Mouse (Mus musculus) hindbrain, embryonic 14.5 days (tissue): Measurements from ENCODE around the gene Phf11b. TPM values are rescaled to one million over a fixed set of nuclear protein-coding genes. Genes with fewer than 3 reads are reported as not detected.
"Not testable (repeated sequence)": the region's sequence is repeated elsewhere in the genome, so short reads cannot be mapped to it uniquely, and the experiment has no call there.

Experiments used
- ATAC-seq: fragments of 200-750 bp; cut with Nextera tagmentation; 2 replicates; pipeline ENCODE4 v1.8.0; 2017; ENCODE audit warnings: moderate number of reproducible peaks, mild to moderate bottlenecking, moderate TSS enrichment, moderate library complexity; ENCODE audit not compliant: low FRiP score
- DNase-seq: peaks from one replicate; pipeline ENCODE4 v3.0.0-alpha.2; 2015; ENCODE audit warnings: low spot score
- H3K27ac ChIP-seq: fragments of 300-500 bp; sonication (generic); 2 replicates; pipeline ENCODE4 v1.5.1; 2014; ENCODE audit warnings: mild to moderate bottlenecking, moderate library complexity
- H3K27me3 ChIP-seq: fragments of 300-500 bp; sonication (generic); 2 replicates; pipeline ENCODE4 v1.6.1; 2014; ENCODE audit warnings: mild to moderate bottlenecking, low read length, mixed read lengths; ENCODE audit not compliant: control insufficient read depth, insufficient read depth
- H3K36me3 ChIP-seq: fragments of 300-500 bp; sonication (generic); replicated peaks from 2 replicates; pipeline ENCODE4 v1.6.1; 2014; ENCODE audit not compliant: control insufficient read depth, insufficient read depth
- H3K4me1 ChIP-seq: fragments of 300-500 bp; sonication (generic); replicated peaks from 2 replicates; pipeline ENCODE4 v1.6.1; 2014; ENCODE audit warnings: antibody characterized with exemption, low read length, mixed read lengths; ENCODE audit not compliant: control insufficient read depth, insufficient read depth
- H3K4me2 ChIP-seq: fragments of 300-500 bp; sonication (generic); replicated peaks from 2 replicates; pipeline ENCODE4 v1.6.1; 2014; ENCODE audit warnings: mild to moderate bottlenecking, moderate library complexity
- H3K4me3 ChIP-seq: fragments of 300-500 bp; sonication (generic); replicated peaks from 2 replicates; pipeline ENCODE4 v1.5.1; 2014; ENCODE audit warnings: mild to moderate bottlenecking, low read length
- H3K9ac ChIP-seq: fragments of 300-500 bp; sonication (generic); 2 replicates; pipeline ENCODE4 v1.6.1; 2014
- H3K9me3 ChIP-seq: fragments of 300-500 bp; sonication (generic); 2 replicates; pipeline ENCODE4 v1.6.1; 2016; ENCODE audit warnings: low read length; ENCODE audit not compliant: control insufficient read depth
- WGBS: fragments of 180-500 bp; shearing (Covaris S2); extraction: QIAGEN DNeasy Blood & Tissue Kit; methylation state at CpG from one replicate; pipeline ENCODE4 v1.1.7; 2014; 5-methylcytosine and 5-hydroxymethylcytosine counted together
- polyA plus RNA-seq: library from polyadenylated mRNA; unstranded; fragments of >200 nt; fragmentation: Nextera tagmentation; extraction: Ambion mirVana; gene quantifications from 2 replicates; pipeline ENCODE4 v1.2.1, GENCODE M21; 2014

Phf11b gene
- polyA plus RNA-seq, 1 experiment from 2014 or later, result 0.21 TPM

DNA sequence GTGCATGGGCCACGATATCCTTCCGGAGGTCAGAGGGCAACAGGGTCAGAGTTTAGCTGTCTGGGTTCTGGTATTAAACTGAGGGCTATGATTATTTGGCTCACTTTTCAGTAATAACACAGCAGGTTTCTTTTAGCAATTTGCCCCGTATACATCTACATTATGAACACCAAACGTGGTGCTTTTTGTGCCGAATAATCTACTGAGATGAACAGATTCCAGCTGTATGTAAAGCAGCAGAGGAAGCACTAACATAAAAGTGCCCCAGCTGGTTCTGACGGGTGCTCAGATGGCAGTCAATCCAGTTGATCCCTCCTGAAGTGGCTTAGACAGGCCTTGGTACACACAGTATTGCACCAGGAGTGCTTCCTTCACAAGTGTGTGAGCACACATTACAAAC, 21.2 kb downstream of the Phf11b start:
- not testable (repeated sequence) for ATAC-seq, H3K27ac ChIP-seq

DNA sequence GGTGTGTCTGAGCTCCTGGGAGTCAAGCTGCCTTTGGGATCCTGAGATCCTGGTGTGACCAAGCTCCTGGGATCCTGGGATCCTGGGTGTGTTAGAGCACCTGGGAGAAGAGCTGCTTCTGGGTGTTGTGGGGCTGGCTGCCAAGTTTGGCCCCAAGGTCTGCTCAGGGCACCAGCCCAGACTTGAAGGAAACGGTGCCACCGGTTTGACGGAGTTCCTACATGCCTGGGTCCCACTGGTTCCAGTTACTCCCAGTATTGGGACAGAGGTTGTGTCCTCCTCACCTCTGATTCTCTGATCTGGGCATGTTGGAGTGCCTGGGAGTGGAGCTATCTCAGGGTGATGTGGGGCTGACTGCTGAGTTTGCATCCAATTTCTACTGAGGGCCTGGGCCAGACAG, 22.1 kb downstream of the Phf11b start:
- not testable (repeated sequence) for H3K27ac ChIP-seq, H3K4me2 ChIP-seq, ATAC-seq, DNase-seq, H3K9me3 ChIP-seq, H3K27me3 ChIP-seq, H3K4me1 ChIP-seq, H3K9ac ChIP-seq, H3K4me3 ChIP-seq, H3K36me3 ChIP-seq
- 98% methylated on average over 3 of the region's 3 CpGs for WGBS

More for the DNA sequence above, 21.2 kb downstream of the Phf11b start:
- not testable (repeated sequence) for H3K27me3 ChIP-seq, DNase-seq, H3K4me2 ChIP-seq, H3K4me3 ChIP-seq, H3K9me3 ChIP-seq, H3K4me1 ChIP-seq, H3K9ac ChIP-seq, H3K36me3 ChIP-seq
- WGBS, result 85% methylated on average over 6 of the region's 6 CpGs

DNA sequence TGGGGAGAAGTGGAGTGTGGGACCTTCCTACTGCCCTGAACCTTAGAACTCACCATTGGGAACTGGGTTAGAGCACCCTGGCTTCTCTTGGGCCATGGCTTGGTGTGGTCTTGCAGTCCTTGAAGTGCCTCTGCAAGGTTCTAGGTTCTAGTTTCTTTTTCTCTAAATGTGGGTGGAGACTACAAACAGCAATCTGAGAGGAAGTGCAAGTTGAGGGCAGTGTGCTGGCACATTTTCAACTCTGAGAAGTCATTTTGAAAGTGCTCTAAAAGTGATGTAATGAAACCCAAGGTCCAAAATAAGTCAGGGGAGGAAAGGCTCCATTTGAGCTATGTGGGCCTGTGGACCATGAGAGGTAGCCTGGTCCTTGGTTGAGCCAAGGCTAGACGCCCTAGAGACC, 43.8 kb downstream of the Phf11b start, which contains the start of gene Phf11a:
Gene Phf11a (minus strand): TSS at position 132 of the 400 bp plus-strand sequence.
- H3K27ac ChIP-seq, H3K4me3 ChIP-seq, H3K9ac ChIP-seq, ATAC-seq, H3K27me3 ChIP-seq, H3K4me2 ChIP-seq, H3K9me3 ChIP-seq, DNase-seq, H3K4me1 ChIP-seq, H3K36me3 ChIP-seq: not testable (repeated sequence)
- WGBS, result 58% methylated on average over 1 of the region's 1 CpGs

GRCm38 (mm10) chr14:59291769-59292168, 49.4 kb downstream of the Phf11b start:
- H3K27ac ChIP-seq, ATAC-seq, H3K36me3 ChIP-seq, H3K9me3 ChIP-seq, H3K4me2 ChIP-seq, H3K9ac ChIP-seq, H3K4me3 ChIP-seq, H3K27me3 ChIP-seq, H3K4me1 ChIP-seq, DNase-seq: not testable (repeated sequence)

DNA sequence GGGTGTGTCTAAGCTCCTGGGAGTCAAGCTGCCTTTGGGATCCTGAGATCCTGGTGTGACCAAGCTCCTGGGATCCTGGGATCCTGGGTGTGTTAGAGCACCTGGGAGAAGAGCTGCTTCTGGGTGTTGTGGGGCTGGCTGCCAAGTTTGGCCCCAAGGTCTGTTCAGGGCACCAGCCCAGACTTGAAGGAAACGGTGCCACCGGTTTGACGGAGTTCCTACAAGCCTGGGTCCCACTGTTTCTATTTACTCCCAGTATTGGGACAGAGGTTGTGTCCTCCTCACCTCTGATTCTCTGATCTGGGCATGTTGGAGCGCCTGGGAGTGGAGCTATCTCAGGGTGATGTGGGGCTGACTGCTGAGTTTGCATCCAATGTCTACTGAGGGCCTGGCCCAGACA, 66.2 kb downstream of the Phf11b start:
- not testable (repeated sequence) for H3K27me3 ChIP-seq, H3K4me1 ChIP-seq, DNase-seq, H3K9me3 ChIP-seq, H3K9ac ChIP-seq, H3K4me3 ChIP-seq, H3K36me3 ChIP-seq, ATAC-seq, H3K27ac ChIP-seq, H3K4me2 ChIP-seq
- WGBS, result 96% methylated on average over 4 of the region's 4 CpGs

Other genes starting within 250 kb of the Phf11b start
- gene 1700129C05Rik, start 198.5 kb downstream of the Phf11b start, polyA plus RNA-seq, result not detected in 2 replicates
- gene Gm5142, start 162.6 kb downstream of the Phf11b start, polyA plus RNA-seq, result not detected in 2 replicates
- 47.9 and 51.9 TPM in 2 replicates for gene Rcbtb1, start 140.1 kb downstream of the Phf11b start, polyA plus RNA-seq
- not detected in 2 replicates for gene Gm6904, start 81.1 kb downstream of the Phf11b start, polyA plus RNA-seq
- 0.15 and 0.18 TPM in 2 replicates for gene Phf11a, start 43.8 kb downstream of the Phf11b start, polyA plus RNA-seq
- 0.34 and 0.60 TPM in 2 replicates for gene Phf11d, start 24.1 kb upstream of the Phf11b start, polyA plus RNA-seq
- gene Phf11c, start 54.0 kb upstream of the Phf11b start, polyA plus RNA-seq, result 0.25 TPM in 2 replicates
- gene Setdb2, start 99.5 kb upstream of the Phf11b start, polyA plus RNA-seq, result 6.3 and 8.9 TPM in 2 replicates
- 32.2 and 33.4 TPM in 2 replicates for gene Cab39l, start 99.6 kb upstream of the Phf11b start, polyA plus RNA-seq